Mouse (Mus musculus) telencephalon, adult 2 months (tissue): ENCODE measurements around the gene Slc37a2.
A peak's percentile ranks its signal among the peaks of the same experiment; 100 is the strongest.
"Not testable (repeated sequence)": the region's sequence is repeated elsewhere in the genome, so short reads cannot be mapped to it uniquely, and the experiment has no call there.

Experiments used
- DNase-seq: peaks from one replicate; pipeline ENCODE4 v3.0.0-alpha.2; 2011; ENCODE audit warnings: low read depth, low spot score

Gene Slc37a2

DNA sequence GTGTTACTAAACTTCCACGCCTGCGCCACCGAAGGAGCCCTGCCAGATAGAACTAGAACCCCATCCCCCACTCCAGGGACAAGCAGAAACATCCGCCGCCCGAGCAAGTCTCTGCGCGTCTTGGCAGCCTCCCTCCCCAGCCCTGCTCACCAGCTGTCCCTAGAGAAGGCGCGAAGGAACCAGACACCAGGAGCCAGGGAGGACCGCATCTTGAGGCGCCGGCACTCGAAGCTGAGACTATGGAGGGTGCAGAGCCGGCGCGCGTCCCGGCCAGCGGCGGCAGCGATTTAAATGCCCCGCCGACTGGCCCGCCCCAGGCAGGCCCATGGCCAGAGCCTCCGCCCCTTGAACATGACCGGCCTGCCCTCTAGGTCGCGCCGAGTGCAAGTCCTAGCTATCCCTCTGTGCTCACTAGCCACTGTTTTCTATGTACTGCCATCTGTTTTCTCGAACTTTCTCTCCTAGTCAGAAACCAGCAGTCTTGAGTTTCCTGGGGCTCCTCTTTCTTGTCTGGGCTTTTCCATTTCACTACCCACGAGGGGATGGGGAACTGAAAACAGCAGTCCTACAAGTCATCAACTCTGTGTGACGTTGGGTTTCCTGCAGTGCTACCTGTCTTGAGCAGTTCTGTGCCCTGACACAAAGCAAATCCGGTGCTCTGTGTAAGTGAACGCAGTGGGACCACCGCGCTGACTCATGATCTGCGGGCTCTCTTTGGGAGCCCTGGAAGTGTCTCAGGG, at the start of gene Slc37a2:
Gene Slc37a2 (minus strand): TSS at position 590 of the 740 bp plus-strand sequence.
- peak; percentile 68 for DNase-seq

DNA sequence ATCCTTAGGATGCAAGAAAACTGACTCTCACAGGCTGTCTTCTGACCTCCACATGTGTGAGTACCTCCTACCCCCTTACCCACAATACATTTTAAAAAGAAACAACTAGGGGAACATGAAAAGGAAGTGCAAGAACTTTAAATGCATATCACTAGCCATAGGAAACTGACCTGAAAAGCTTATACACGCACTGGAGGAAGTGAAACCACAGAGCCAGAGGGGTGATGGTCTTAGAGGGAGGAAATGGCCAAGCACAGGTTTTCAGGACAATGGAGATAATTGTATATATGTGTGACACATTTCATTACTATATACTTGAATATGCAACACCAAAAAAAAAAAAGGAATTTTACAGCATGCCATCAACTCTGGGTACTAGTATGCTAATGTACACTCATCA, 46.2 kb upstream of the Slc37a2 start:
- DNase-seq = no peak

DNA sequence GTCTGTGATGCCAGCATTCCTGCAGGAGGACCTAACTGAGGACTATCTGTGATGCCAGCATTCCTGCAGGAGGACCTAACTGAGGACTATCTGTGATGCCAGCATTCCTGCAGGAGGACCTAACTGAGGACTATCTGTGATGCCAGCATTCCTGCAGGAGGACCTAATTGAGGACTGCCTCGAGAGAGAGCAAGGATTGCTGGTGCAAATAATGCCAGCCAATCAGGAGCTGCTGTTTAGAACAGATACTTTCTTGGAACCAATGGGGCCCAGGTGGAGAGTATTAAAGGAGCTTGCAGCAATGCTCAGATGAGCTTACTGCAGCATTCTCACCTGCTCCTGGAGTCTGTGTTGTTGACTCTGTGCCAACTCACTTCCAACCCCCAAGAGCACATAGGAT, 45.0 kb upstream of the Slc37a2 start:
- not testable (repeated sequence) for DNase-seq

DNA sequence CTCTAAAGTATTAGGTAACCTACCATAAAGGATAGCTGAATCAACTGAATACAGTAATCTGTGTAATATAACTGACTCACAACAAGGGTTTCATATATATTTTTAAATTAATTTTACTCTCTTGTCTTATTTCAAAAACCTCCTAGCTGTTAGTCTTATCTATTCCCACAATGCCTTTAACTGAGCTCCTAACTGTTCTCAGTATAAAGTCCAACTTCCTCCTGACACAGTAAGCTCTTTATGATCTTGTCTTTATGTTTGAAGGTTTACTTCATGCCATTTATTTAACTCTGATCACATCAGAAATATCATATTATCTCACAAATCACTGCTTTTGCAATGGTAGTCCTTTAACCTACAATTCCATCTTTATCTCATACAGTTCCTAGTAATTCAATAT, 40.0 kb upstream of the Slc37a2 start:
- no peak for DNase-seq

DNA sequence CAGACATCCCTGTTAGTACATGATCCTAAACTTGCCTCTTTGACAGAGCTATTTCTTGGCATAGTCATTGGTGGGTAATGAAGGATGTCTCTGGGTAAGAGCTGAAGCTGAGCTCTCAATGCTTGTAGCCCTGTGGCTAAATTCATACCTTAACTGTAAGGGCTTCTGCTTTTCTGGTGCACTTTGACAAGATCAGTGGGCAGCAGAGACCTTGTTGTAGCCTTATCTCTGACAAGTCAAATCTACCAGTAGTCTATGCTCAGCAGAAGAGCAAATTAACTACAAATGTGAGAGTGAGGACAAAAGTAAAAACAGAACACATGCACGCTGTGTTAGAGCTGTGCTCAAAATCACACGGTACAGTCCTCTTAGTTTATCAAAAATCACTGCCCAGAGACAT, 11.1 kb upstream of the Slc37a2 start:
- no peak for DNase-seq

DNA sequence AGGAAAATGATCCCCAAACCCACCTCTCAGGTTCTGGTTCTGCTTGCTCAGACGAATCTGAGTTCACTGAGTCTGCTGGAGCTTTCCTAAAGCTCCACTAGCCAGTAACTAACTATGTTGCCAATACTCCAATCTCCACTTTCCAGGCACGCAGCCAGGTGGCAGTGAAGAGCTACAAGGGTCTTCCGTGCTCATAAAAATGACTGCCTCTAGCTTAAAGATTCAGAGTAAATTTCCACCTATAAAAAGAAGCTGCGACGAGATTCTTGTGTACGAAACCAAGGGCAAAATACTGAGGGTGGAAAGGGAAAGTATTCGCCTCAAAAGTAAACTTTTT, 319 bp upstream of the Slc37a2 start:
- DNase-seq = no peak

DNA sequence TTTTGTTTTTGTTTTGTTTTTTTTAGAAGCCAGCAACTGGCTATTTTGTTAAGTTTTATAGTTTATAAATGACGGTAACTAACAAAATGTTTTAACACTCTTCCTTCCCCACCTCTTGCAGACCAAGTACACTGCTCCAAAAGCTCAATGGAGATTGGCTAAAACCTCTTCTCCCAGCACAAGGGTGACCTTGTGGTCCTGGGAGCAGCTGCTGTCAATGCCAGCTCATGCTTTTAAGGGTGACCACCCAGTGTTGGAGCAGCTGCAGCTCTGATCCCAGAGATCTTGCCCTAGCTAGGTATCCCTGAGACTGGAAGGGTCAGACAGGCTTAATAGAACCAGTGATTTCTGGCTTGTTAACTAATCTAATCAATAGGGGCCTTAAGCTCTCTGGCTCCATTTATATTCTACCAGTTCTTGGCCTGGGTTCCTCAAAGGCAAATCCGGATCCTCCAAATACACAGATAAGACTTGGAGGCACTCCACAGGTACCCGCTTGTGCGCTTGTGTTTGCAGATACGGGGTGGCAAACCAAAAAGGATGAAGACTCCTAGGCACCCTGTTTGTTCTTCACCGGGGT, 917 bp downstream of the Slc37a2 start:
- DNase-seq = no peak

DNA sequence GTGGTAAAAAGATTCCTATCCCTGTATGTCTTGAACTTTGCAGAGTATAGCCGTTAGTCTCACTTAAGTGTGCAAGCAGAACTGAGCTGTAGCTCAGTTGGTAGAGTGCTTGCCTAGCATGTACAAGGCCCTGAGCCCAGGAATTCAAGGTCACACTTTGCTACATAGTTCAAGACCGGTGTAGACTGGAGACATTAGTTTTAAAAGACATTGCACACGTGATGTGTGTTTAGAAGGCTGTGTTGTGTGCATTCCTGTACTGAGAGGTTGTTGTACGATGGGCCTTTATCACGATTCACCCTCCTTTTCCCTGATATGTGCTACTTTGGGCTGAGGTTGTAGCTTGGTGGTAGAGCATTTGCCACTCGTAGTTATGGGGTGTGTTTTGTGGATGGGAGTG, 4.9 kb downstream of the Slc37a2 start:
- DNase-seq = no peak

DNA sequence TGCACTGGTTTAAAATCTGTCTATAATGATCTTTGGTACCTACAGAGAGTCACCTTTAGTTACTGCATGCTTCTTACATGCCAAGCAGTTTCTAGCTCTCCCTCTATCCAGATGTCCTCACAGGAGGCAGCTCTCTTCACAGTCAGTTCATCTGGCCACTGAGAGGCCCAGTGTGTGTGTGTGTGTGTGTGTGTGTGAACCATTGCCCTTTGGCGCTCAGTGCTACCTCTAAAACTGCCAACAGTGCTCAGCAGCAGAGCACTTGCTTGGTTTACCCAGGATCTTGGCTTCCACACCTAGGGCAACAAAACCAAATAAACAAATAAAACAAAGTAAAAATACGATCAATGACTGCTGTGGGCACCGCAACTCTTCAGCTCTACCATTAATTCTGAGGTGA, 5.6 kb downstream of the Slc37a2 start:
- no peak for DNase-seq

DNA sequence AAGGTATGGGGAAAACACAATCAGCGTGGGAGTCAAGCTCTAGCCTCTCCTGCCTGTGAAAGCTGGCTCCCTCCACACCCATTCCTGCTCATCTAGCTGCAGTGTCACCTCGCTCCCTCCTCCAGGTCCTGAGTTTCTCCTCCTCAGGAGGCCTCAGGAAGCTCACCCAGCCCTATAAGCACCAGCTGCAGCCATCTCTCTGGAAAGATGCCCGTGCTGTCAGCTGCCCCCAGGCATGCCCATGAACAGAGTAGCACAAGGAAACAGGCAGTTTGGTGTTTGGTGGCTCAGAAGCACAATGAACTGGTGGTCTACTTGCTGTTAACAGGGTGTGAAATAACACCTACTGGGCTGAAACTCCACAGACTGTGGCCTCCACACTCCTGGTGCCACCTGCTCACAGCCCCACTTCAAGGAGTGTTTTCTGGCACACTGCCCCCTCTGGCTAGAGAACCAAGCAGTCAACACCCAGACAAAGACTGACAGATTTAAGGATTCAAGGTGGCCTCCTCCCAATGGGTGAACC, 7.1 kb downstream of the Slc37a2 start:
- DNase-seq = no peak

DNA sequence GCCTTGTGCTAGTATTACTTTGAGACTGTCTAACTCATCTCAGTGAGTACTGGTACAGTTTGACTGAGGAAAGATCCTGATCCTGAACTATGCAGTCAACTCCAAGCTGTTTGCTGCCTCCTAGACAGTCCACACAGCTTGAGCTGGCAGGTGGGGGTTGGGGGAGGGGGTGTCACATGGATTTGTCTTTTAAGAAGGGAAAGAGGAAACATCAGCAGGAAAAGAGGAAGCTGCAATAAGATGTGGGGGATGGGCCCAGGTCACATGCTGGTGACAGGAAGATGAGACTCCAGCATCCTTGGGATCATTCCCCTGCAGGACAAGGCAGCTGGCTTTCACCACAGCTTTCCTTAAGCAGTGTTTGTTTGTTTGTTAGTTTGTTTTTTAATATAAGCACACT, 8.1 kb downstream of the Slc37a2 start:
- DNase-seq = peak; percentile 33

DNA sequence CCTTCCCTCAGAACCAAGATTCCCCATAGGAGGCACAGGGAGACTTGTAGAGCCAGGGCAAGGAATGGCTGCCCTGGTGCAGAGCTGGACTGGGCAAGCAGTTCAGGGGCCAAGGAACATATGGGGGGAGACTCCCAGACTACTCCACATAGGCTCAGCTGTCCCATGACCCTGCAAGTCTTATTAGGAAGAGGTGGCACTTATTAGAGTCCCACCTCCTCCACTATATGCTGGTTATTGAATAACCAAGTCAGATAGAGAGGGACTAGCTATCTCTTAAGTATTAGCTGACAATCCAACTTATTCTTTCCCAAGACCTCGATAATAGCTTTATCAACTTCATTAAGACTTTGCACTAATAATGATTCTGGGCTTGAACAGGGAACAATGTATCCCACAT, 9.7 kb downstream of the Slc37a2 start:
- DNase-seq = no peak

DNA sequence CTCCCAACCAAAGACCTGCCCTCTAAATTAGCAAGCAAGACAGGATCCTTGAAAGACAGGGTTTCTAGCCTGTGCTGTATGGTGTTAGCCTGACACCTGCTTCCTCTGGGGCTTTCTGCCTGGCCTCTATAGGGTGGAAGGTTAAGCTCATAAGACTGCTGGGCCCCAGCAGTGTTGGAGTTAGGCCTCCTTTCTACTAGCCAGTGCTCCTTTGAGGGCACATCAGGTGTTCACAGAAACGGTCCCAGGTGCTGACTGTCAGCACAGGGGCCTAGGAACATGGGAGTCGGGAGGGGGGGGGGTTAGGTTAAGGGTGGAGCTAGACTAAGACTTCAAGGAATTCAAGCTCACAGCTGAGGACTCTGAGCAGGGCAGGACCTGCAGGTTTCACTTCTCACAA, 10.1 kb downstream of the Slc37a2 start:
- DNase-seq = no peak

DNA sequence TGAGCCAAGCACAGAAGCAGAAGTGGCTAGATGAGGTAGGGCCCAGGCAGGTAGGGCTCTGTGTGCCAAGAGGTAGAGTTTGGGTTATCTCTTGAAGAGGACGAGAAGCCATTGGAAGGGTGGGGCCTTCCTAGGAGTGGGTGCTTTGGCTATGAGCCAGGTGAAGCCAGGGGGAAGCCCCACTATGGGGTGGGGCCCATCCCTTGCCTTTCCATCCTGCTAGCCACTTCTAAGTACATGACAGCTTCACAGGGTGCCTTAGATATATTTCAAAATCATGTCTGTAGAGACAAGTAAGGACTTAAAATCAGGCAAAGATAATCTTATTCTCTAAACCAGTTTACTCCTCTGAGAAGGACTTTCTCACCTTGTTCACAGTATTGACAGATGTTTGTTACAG, 10.9 kb downstream of the Slc37a2 start:
- no peak for DNase-seq

DNA sequence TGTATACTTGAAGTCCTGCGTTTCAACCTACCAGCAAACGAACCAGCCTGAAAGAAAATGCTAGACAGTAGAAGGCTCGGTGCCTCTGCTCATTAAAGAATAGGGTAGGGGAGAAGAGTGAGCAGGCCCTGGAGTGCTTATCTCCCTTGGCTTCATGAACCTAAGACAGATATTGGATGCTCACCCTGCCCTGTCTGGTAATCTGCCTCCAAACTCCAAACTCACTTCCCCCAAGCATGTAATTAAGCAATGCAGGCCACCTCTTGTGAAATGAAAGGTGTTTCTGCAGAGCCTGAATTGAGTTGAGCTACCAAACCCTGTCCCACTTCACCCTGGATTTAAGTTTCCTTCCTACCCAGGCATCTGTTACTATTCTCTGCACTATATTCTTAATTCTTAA, 12.8 kb downstream of the Slc37a2 start:
- DNase-seq = no peak

DNA sequence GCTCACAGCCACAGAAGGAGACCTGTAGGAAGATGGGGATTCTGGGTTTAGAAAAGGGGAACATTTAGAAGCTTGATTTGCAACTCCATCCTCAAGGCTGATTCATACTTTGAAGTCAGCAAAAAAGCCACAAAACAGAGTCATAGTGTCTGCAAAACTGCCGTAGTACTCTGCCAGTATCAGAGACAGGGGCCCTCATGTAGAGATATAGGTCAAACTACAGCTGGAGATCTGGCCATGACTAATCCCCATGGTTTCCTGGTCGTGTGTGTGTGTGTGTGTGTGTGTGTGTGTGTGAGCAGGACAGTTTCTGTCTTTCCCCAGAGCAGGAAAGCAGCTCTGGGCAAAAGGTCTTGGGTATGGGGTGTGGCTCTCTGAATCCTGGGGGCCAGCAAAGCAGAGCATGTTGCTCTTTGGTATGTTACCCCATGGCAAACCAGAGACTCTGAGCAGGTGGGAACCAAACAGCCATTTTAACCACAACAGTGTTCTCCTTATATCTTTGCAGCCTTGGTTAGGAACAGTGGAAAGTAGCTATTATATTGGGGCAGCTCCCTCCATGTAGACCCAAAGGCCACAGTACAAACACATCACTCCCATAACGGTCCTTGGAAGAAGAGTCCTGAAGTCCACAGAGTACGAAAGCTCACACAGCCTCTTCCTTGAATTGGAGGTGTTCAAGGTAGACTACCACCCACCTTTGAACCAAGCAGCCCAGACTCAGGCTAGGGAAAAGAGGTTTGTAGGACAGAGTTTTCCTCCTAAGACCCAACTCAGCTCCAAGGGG, 19.4 kb downstream of the Slc37a2 start:
- DNase-seq = no peak

DNA sequence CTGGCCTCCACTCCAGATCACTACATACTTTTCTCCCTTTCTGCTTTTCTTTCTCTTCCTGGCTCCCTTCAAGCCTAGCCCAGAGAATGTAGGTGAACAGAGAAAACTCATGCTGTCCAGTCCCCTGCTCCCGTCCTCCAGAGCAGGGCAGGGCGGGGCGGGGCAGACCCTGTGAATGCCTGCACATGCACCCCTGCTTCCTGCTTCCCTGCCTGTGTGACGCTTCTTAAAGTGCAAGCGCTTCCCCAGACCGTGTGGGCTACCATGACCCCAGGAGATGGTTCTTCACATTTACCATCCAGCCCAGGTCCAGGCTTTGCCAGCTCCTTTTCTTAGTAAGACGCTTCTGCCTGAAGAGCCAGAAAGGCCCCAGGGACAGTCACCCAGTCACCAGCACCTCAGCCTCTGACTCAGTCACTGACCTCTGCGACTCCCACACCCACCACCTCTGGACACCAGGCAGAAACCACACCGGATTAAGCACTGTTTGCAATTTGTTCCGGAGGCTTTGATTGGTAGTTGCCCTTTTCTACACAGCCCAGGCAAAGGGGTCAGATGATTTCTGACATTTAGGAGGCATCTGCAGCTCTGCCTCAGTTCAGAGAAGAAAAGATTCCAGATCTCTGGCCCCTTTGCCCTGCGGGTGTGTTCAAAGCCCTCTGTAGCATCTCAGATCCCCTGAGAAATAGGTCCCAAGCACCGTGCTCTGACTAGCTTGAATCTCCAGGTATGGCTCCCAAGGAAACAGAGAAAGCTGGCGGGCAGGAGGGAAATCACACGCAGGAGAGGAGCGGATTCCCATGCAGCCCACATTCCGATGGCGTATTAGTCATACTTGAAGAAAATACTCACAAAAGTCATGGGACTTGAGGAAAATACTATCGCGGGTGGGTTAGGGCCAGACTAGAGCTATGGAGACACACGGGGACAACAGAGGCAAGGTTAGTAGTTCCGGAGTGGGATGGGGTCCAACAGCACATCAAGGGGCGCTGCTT, 23.0 kb downstream of the Slc37a2 start:
- no peak for DNase-seq

DNA sequence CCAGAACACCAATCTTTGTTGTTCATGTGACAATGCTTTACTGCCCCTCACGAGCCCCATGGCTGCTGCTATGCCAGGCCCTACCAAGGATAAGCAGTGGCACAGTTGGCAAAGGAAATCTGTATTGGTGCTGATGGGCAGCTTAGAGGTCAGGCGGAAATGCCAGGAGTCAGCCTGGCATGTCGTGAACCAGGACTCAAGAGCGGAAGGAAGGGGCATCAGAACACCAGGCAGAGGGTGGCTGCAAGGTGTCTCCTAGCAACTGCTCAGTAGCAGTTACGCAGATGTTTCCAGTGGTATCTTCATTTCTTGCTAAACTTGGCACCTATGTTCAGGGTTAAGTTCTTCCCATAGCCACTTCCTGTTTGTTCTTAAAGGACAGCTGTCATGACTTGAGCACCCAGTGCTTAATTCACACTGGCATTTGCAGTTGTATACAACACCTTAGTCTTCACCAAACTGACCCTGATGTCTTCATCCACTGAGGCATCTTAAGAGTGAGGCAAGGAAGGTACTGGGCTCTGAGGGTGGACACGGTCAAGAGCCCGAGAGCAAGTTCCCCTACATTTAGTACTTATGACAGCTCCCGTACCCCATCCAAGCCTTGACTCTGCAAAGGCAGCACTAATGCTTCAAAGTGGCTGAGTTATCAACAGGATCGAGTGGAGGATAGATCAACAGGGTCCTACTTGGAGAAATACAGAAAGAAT, 24.9 kb downstream of the Slc37a2 start:
- no peak for DNase-seq

DNA sequence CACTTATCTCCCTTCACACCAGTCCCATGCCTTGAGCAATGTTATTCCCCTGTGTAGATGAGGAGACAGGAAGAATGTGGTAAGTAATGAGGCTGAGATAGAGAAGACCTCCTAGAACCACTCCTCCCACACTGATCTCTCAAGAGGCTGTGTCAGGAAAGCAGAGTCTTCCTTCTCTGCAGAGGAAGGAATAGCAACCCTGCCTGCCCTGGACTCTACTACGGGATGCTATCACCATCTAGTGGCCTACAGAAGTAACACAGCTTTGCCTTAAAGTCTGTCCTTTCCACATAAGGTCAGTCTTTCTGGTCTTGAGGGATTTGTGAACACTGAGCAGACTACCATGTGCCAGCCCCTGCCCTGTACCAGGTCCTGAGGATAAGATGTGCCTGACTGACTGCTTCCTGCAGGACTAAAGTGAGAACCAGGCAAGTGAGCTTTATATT, 25.6 kb downstream of the Slc37a2 start:
- DNase-seq = no peak

DNA sequence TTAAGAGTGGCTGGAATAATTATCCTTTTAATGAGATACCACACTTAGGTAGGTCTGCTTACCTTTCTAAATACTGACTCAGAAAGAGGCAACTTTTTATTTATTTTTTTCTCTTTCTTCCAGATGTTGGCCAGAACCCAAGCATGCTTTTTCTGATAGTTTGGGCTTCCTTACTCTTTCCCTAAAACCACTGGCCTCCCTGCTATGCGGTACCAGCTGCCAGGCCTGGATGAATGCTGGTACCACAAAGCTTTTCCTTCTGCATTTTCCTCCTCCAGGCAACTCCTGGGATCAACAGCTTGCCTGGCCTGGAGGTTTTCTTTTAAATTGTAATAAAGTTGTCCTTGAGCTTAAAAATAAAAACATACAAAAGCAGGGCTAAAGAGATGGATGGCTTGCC, 30.0 kb downstream of the Slc37a2 start:
- DNase-seq = no peak

DNA sequence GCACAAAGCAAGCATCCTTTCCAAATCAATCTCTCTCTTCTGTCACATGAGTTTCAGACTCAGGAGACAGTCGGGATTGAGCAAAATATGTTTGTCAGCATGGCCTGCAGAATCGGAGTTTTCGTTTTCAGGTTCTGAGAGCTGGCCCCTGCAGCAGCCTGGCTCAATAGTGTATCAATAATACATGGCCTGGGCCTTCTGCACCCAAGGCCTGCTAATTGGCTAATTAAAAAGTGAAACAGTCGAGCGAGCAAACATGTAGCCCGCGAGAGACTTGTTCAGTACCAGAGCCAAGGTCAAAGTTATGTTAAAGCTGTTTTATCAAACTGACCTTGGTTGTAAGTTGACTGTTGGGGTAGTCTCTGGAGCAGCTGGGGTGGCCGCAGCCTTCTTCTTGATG, 34.8 kb downstream of the Slc37a2 start:
- no peak for DNase-seq
